Mouse (Mus musculus): ENCODE data around the gene Pllp. TPM values are rescaled to one million over a fixed set of nuclear protein-coding genes. Genes with fewer than 3 reads are reported as not detected.

Gene Pllp
- polyA plus RNA-seq, 1 experiment from 2014 or later, result 1.0 TPM

DNA sequence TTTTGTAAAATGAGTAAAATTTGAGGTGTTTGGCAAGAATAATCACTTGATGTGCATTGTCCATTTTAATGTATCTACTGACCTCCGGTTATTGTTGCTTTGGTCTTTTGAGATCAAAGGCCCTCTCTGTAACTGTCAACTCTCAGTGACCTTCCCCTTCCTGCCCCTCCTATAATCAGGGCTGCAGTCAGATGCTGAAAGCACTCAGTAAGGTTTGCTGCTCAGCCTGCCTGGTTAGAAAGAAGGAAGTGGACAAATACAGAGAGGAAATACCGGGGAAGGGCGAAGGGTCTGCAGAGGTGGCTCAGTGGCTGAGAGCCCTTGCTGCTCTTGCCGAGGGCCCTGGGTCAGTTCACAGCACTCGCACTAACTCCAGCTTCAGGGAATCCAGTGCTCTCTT, 21.7 kb downstream of the Pllp start:
- H3K9ac ChIP-seq, result no peak overlapping the region
- H3K9me3 ChIP-seq, result no peaks in the 10 kb centered on the region
- H3K27ac ChIP-seq (replicated peaks), result no peak overlapping the region
- H3K4me2 ChIP-seq, result no peak overlapping the region
- WGBS, result 77% methylated on average over 5 of the region's 5 CpGs
- no peak overlapping the region for H3K4me3 ChIP-seq
- H3K36me3 ChIP-seq, result peaks cover 58% of the 10 kb centered on the region
- H3K4me1 ChIP-seq (replicated peaks), result peaks cover 13% of the 10 kb centered on the region; the same call in 1 of the 2 replicates
- H3K27me3 ChIP-seq, result no peaks in the 10 kb centered on the region
- no peak for ATAC-seq (ENCODE audit: low read depth)

DNA sequence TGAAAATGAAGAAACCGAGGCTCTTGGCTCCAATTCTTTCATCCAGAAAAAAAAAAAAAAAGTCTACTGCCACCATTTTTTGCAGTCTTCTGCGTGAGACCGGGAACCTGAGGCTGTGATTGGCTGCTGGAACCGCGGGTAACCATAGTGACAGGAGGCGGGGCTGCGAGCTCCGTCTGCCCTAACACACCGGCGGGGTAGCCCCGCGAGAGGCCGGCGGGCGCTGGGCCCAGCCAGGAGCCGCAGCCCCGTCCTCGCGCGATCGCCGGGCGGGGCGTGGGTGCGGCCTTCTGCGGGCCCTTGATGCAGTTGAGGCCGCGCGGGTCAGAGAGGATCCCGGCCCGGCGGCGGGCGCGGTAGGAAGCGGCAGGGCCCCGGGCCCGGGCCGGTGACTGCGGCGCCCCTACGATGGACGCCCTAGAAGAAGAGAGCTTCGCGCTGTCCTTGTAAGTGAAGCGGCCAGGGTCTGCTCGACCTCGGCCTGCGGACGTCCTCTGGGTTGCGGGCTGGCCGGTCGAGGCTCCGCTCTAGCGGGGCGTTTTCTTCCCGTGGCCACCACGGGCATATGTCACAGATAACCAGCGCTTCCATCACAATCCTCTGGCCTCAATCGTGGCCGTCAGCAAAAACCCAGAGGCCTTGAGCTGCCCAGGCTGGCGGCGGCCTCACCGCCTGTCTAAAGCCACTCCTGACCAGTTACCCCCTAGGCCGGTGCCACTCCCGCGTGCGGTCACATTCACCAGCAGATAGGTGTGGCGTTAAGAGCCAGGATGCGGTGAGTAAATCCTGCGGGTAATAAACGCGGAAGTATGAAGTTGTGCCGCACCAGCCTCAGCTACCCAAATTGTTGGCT, 29.4 kb downstream of the Pllp start, which contains the start of gene Arl2bp:
Arl2bp (plus strand) TSS at position 145 of the 853 bp plus-strand sequence.
- peak within 1 kb of the TSS; percentile 96 for H3K9ac ChIP-seq
- peak within 1 kb of the TSS; percentile 94 for H3K4me3 ChIP-seq
- H3K9me3 ChIP-seq, result no peaks in the 10 kb centered on the region
- H3K4me1 ChIP-seq (replicated peaks), result peaks cover 29% of the 10 kb centered on the region
- H3K4me2 ChIP-seq, result peak within 1 kb of the TSS; percentile 61
- no peaks in the 10 kb centered on the region for H3K27me3 ChIP-seq
- ATAC-seq (ENCODE audit: low read depth), result peak; percentile 100
- H3K36me3 ChIP-seq, result peaks cover 36% of the 10 kb centered on the region
- peak within 1 kb of the TSS; percentile 96 for H3K27ac ChIP-seq (replicated peaks)
- under 1% methylated on average over 74 of the region's 74 CpGs for WGBS

DNA sequence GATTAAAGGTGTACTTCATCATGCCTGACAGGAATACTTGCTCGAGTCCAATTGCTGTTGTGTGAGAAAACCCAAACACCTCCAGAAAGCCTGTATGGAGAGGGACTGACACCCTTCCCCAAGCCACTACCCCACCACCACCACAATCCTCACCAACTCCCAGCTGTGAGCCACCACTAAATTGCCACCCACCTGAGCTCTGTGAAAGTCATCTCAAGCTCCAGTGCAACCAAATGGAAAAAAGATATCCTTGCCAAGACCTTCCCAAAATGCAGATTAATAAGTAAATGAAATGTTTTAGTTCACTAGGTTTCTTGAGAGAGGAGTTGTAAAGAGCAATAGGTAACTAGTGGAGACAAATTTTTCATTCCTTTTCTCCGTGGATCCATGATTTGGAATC, 31.4 kb downstream of the Pllp start:
- Histone ChIP-seq H3K27me3 (no peaks in the 10 kb centered on the region), H3K4me1 (replicated peaks) (peaks cover 29% of the 10 kb centered on the region), H3K4me2 (no peak overlapping the region), H3K9ac (no peak overlapping the region), H3K9me3 (no peaks in the 10 kb centered on the region), H3K36me3 (peaks cover 33% of the 10 kb centered on the region), H3K27ac (replicated peaks) (no peak overlapping the region), H3K4me3 (no peak overlapping the region)
- 90% methylated on average over 2 of the region's 2 CpGs for WGBS
- no peak for ATAC-seq (ENCODE audit: low read depth)

DNA sequence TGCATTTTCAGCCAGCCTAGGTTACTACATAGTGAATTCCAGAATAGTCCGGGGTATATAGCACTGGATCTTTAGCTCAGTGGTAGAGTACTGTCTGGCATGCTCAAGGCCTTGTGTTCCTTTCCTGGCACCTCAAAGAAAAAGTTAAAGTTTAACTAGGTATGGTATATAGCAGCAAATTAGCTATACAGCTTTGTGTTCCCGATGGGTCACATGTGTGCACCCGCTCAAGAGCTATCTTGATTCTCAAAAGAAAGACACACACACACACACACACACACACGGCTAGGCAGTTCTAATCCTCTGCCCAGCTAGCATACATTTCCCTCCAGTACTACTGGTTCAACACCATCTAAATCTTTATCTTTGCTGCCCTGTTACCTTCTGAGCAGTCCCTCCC, 35.7 kb downstream of the Pllp start:
- Histone ChIP-seq H3K9ac (no peak overlapping the region), H3K4me2 (no peak overlapping the region), H3K36me3 (peaks cover 49% of the 10 kb centered on the region), H3K4me1 (replicated peaks) (0 out of 2 replicates have a peak, but pooled peaks cover 1% of the 10 kb centered on the region), H3K4me3 (no peak overlapping the region), H3K27me3 (no peaks in the 10 kb centered on the region), H3K27ac (replicated peaks) (no peak overlapping the region), H3K9me3 (no peaks in the 10 kb centered on the region)
- no peak for ATAC-seq (ENCODE audit: low read depth)
- WGBS, result 82% methylated on average over 4 of the region's 4 CpGs

DNA sequence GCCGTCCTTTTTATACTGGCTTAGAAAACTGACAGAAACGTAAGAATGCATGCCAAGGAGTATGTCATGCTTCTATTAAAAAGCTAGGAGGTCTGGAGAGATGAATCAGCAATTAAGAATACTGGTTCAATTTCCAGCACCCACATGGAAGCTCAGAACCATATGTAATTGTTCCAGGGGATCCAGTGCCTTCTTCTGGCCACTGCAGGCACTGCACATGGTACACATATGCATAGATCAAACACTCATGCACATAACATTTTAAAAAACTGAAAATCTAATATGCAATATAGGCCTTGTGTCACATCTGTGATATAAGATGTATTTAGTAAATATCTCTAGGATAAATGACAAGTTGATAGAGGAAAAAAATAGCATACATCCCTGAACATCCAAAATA, 38.0 kb downstream of the Pllp start:
- H3K27me3 ChIP-seq, result no peaks in the 10 kb centered on the region
- no peaks in the 10 kb centered on the region for H3K9me3 ChIP-seq
- peaks cover 69% of the 10 kb centered on the region for H3K36me3 ChIP-seq
- no peak for ATAC-seq (ENCODE audit: low read depth)
- H3K27ac ChIP-seq (replicated peaks), result no peak overlapping the region
- H3K4me2 ChIP-seq, result no peak overlapping the region
- H3K4me1 ChIP-seq (replicated peaks), result no peaks in the 10 kb centered on the region
- H3K4me3 ChIP-seq, result no peak overlapping the region
- WGBS, result 98% methylated on average over 2 of the region's 2 CpGs
- H3K9ac ChIP-seq, result no peak overlapping the region

DNA sequence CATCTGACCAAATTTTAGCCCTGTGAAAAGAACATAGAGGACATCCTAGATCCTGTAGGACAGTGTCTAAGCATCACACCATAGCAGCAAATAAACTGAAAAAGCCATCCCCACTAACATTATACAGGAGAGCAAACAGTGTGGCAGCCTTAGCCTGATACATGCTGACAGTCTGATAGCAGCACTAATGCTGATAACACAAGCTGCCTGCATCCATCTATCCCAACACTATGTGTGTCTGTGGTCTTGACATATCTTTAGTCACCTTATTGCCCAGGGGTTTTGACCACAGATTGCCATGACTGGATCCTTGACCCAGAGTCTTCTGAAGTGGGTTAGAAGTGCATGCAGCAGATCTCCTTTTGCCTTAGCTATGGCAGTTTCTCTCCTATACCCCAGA, 41.1 kb downstream of the Pllp start:
- no peaks in the 10 kb centered on the region for H3K9me3 ChIP-seq
- no peaks in the 10 kb centered on the region for H3K4me1 ChIP-seq (replicated peaks)
- no peak overlapping the region for H3K4me3 ChIP-seq
- no peak overlapping the region for H3K27ac ChIP-seq (replicated peaks)
- H3K9ac ChIP-seq, result no peak overlapping the region
- no peak for ATAC-seq (ENCODE audit: low read depth)
- no peaks in the 10 kb centered on the region for H3K27me3 ChIP-seq
- H3K4me2 ChIP-seq, result no peak overlapping the region
- H3K36me3 ChIP-seq, result peaks cover 80% of the 10 kb centered on the region

DNA sequence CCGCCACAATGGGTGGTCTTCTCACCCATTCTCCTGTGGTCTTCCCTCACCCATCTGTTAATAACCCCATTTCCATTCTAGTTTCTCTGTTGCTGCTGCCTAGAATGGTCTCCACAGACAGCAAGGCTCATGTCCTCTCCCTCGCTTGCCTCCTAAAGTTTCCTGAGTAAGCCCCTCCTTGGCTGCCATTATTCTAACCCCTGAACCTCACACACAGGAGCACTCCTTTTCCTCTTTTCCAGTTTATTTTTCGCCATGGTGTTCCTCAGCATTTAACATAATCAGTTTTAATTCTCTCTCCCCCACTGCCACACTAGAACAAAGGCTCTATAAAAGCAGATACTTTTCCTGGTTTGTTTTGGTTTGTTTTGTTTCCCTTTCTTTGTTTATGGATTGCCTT, 43.1 kb downstream of the Pllp start:
- no peaks in the 10 kb centered on the region for H3K9me3 ChIP-seq
- H3K36me3 ChIP-seq, result peaks cover 86% of the 10 kb centered on the region
- WGBS, result 86% methylated on average over 3 of the region's 3 CpGs
- no peaks in the 10 kb centered on the region for H3K4me1 ChIP-seq (replicated peaks)
- ATAC-seq (ENCODE audit: low read depth), result no peak
- no peak overlapping the region for H3K27ac ChIP-seq (replicated peaks)
- no peak overlapping the region for H3K9ac ChIP-seq
- H3K27me3 ChIP-seq, result no peaks in the 10 kb centered on the region
- no peak overlapping the region for H3K4me3 ChIP-seq
- no peak overlapping the region for H3K4me2 ChIP-seq

DNA sequence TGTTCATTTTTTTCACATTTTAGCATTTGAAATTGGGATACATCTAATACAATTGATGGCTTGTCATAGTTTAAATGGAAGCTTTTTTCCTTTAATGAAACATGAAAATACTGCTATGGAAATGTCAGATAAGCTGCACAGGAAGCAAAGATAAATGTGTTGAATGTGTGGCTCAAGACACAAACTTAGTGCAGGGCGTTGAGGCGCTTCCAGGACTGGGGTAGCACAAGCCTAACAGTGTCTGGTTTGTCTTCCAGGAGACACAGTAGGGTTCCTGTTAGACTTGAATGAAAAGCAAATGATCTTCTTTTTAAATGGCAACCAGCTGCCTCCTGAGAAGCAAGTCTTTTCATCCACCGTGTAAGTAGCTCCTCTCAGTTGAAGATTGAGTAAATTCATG, 46.6 kb downstream of the Pllp start:
- no peak overlapping the region for H3K9ac ChIP-seq
- no peaks in the 10 kb centered on the region for H3K4me1 ChIP-seq (replicated peaks)
- H3K27me3 ChIP-seq, result no peaks in the 10 kb centered on the region
- H3K4me3 ChIP-seq, result no peak overlapping the region
- no peaks in the 10 kb centered on the region for H3K9me3 ChIP-seq
- no peak for ATAC-seq (ENCODE audit: low read depth)
- H3K36me3 ChIP-seq, result peaks cover 84% of the 10 kb centered on the region
- WGBS, result 37% methylated on average over 3 of the region's 3 CpGs
- no peak overlapping the region for H3K4me2 ChIP-seq
- no peak overlapping the region for H3K27ac ChIP-seq (replicated peaks)

DNA sequence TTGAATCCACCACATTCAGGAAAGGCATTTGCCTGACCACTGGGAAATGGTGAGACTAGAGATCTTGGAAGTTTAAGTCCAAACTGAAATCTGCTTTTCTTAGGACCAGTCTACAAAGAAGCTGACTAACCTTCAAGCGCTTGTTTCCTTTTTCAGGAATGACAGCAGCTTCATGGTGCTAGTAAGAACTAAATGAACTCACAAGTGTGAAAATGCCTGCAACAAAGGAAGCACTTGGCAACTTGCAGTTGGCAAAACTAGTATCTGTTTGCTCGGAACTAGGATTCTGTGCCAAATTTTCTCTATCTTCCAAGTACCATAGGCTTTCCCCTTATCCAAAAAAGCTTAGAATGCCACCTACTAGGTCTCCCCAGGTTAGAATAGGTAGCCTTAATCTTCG, 49.9 kb downstream of the Pllp start:
- Histone ChIP-seq H3K4me1 (replicated peaks) (no peaks in the 10 kb centered on the region), H3K4me2 (no peak overlapping the region), H3K36me3 (peaks cover 84% of the 10 kb centered on the region), H3K27ac (replicated peaks) (no peak overlapping the region), H3K9ac (no peak overlapping the region), H3K27me3 (no peaks in the 10 kb centered on the region), H3K4me3 (no peak overlapping the region), H3K9me3 (no peaks in the 10 kb centered on the region)
- WGBS, result 91% methylated on average over 3 of the region's 3 CpGs
- ATAC-seq (ENCODE audit: low read depth), result no peak

DNA sequence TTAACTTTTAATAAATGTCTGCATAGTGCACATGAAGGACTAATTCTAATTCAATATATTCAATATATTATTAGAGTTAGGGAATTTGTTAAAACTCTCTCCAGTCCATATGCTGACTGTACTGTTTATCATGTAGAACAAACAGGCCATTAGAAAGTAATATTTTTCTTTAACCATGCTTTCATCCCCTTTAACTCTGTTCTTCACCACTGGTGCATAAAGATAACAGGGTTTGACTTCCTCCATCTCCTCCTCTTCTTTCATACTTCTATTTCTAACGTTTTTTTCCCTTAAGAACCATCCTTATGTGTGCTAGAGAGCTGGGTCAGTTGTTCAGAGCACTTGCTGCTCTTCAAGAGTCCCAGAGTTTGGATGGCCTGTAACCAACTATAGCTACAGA, 50.9 kb downstream of the Pllp start:
- Histone ChIP-seq H3K4me3 (no peak overlapping the region), H3K27ac (replicated peaks) (no peak overlapping the region), H3K4me1 (replicated peaks) (no peaks in the 10 kb centered on the region), H3K4me2 (no peak overlapping the region), H3K36me3 (peaks cover 87% of the 10 kb centered on the region), H3K9me3 (no peaks in the 10 kb centered on the region), H3K9ac (no peak overlapping the region), H3K27me3 (no peaks in the 10 kb centered on the region)
- no peak for ATAC-seq (ENCODE audit: low read depth)
- 70% methylated on average over 1 of the region's 1 CpGs for WGBS

DNA sequence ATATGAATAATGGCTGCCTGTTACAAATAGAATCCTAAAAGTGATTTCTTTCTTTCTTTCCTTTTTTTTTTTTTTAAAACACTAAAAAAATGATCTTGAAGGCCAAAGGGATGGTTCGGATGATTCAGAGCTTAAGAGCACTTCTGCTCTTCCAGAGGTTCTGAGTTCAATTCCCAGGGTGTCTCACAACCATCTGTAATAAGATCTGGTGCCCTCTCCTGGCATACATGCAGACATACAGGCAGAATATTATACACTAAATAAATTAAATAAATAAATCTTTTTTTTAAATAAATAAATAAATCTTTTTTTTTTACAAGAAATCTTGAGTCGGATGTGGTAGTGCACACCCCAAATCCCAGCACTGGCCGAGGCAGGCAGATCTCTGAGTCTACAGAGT, 54.1 kb downstream of the Pllp start:
- no peak for ATAC-seq (ENCODE audit: low read depth)
- H3K36me3 ChIP-seq, result peaks cover 91% of the 10 kb centered on the region
- H3K9ac ChIP-seq, result no peak overlapping the region
- H3K4me3 ChIP-seq, result no peak overlapping the region
- no peak overlapping the region for H3K4me2 ChIP-seq
- no peak overlapping the region for H3K27ac ChIP-seq (replicated peaks)
- 89% methylated on average over 3 of the region's 3 CpGs for WGBS
- no peaks in the 10 kb centered on the region for H3K27me3 ChIP-seq
- H3K4me1 ChIP-seq (replicated peaks), result no peaks in the 10 kb centered on the region
- H3K9me3 ChIP-seq, result no peaks in the 10 kb centered on the region

DNA sequence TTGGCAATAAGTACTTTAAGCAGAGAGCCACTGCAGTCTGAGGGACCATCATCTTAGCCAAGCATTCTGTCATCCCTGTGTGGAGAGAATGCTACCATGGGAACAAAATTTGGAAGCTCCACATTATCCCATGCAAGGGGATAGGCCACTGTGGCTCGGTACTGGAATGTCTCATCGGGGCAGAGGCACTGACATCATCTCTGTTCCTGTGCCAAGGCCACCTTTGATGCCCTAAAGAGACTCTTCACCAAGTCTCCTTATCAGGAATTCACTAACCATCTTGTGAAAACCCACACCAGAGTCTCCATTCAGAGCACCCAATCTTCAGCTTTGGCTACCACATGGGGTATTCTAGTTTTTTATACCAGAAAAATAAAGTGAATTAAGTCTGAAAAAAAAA, 54.9 kb downstream of the Pllp start:
- Histone ChIP-seq H3K36me3 (peaks cover 91% of the 10 kb centered on the region), H3K9ac (no peak overlapping the region), H3K27ac (replicated peaks) (no peak overlapping the region), H3K27me3 (no peaks in the 10 kb centered on the region), H3K9me3 (no peaks in the 10 kb centered on the region), H3K4me2 (no peak overlapping the region), H3K4me1 (replicated peaks) (no peaks in the 10 kb centered on the region), H3K4me3 (no peak overlapping the region)
- WGBS, result 91% methylated on average over 2 of the region's 2 CpGs
- no peak for ATAC-seq (ENCODE audit: low read depth)

DNA sequence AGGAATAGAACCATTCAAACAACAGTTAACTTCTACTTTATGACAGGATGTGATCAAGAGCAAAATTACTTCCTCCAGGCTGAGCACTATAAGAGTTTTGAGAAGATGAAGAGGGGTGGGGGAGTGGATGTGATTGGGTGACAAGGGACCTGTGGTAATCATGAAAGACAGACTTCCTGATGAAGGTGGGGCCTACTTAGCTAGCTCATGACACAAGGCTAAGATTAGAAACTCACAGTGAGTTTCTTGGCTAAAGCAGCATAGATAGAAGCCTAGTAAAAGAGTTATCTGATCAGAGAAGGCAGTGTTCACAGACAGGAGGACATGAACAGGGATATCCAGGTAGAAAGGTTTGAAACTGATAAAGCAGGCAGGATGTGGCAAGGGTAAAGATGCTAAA, 61.9 kb downstream of the Pllp start:
- H3K27ac ChIP-seq (replicated peaks), result no peak overlapping the region
- no peak overlapping the region for H3K4me2 ChIP-seq
- no peak overlapping the region for H3K4me3 ChIP-seq
- no peaks in the 10 kb centered on the region for H3K9me3 ChIP-seq
- no peak overlapping the region for H3K9ac ChIP-seq
- H3K4me1 ChIP-seq (replicated peaks), result no peaks in the 10 kb centered on the region
- no peaks in the 10 kb centered on the region for H3K27me3 ChIP-seq
- ATAC-seq (ENCODE audit: low read depth), result no peak
- H3K36me3 ChIP-seq, result peaks cover 90% of the 10 kb centered on the region
